Mouse (Mus musculus) inflammation-experienced regulatory T-cells, adult 16 weeks (primary cell): ENCODE data around the gene Scube1. TPM values are rescaled to one million over a fixed set of nuclear protein-coding genes. Genes with fewer than 3 reads are reported as not detected.

ENCODE experiments used
- polyA plus RNA-seq: library from polyadenylated mRNA; unstranded; fragments of 100-300 nt; shearing (Covaris generic); gene quantifications from one replicate; pipeline ENCODE4 v1.2.1, GENCODE M21; 2017

Gene Scube1
- polyA plus RNA-seq, result not detected

GRCm38 (mm10) chr15:83724886-83725269, at the start of gene Scube1:
Gene Scube1 (minus strand): TSS chr15:83725021.

DNA sequence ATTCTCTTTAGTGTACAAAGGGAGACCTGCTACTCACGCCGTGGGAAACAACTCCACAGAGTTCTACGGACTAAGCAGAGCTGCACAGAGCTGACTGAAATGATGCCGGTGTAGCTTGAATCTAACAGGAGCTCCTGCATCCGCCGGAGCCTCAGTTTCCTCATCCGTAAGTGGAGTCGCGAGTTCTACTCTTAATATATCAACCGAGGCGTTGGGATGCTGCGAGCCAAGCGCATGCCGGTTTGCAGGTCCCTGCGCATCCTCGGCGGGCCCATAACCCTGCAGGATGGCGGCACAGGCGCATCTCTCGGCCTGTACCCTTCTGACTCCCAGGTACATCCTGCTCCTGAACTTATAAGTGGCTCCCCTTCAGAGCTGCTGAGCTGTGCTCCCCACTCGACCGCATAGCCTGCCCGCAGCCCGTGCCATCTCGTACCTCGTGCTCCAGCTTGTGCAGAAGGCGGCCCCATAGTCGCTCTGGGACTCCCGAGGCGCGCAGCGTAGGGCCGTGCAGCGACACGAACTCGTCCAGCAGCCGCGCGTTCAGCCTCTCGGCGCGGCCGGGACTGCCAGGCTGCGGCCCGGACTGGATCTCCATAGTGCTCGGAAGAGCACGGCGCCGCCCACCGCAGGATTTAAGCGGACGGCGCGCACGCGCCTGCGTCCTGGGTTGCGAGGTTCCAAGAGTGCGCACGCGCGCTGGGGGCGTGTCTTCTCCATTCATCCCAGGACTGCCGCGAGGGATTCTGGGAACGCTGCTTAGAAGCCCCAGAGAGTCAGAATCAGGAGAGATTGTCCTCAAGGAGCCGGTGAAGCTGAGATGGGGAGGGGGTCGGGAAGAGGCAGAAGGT, 130.1 kb downstream of the Scube1 start, which contains the start of gene Ttll12:
Gene Ttll12, minus strand, starts transcription at position 645 of the 851 bp plus-strand sequence.

GRCm38 (mm10) chr15:83563327-83563856, 161.4 kb downstream of the Scube1 start, which contains the start of the genes Tspo and Mcat:
Gene Tspo (plus strand): TSS chr15:83563592.
Gene Mcat (minus strand): TSS chr15:83563787.

Other genes with a start within 250 kb of the Scube1 start
- gene Ttll1, start 214.1 kb downstream of the Scube1 start, polyA plus RNA-seq, result 15.8 TPM
- gene Bik, start 198.2 kb downstream of the Scube1 start, polyA plus RNA-seq, result 4.5 TPM
- 394 TPM for gene Tspo, start 161.4 kb downstream of the Scube1 start, polyA plus RNA-seq
- 4.2 TPM for gene Mcat, start 161.2 kb downstream of the Scube1 start, polyA plus RNA-seq
- 25.2 TPM for gene Ttll12, start 129.9 kb downstream of the Scube1 start, polyA plus RNA-seq
- not detected for gene Mpped1, start 54.4 kb upstream of the Scube1 start, polyA plus RNA-seq